ENCODE assay signal across 34 mouse cellular contexts in the genomic region with DNA sequence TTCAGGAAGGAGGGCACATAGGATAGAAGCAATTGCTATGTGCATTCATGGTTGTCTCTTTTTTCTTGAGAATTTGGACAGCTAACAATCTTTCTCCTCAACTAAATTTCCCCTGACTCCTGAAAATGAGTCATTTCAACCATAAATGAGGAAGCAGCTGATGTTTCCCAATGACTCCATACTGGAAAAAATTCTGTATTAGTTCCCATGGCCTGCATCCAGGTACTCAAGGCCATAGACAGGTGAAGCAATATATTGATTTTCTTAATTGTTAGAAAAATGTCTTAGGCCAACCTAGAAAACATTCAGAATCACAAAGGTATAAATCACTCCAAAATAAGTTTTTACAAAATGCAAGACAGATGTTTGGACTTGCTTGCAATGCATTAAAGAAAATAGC.
"Had no signal": no experiment of that assay in that cellular context is flagged by ENCODE, and none has a peak within 500 bp of the region (broad histone marks: within the 10 kb centered on the region; RNA-seq: fewer than 3 reads in every experiment).

No protein-coding gene starts in this region.

- H3K9me3 ChIP-seq: heart, embryonic 12.5 days; heart, embryonic 13.5 days; heart, embryonic 15.5 days; hindbrain, embryonic 10.5 days; hindbrain, embryonic 12.5 days; hindbrain, embryonic 13.5 days; hindbrain, embryonic 15.5 days; intestine, embryonic 15.5 days; kidney, embryonic 15.5 days had no signal

- H3K9ac ChIP-seq: heart, embryonic 12.5 days; heart, embryonic 13.5 days; heart, embryonic 15.5 days; hindbrain, embryonic 12.5 days; hindbrain, embryonic 13.5 days; hindbrain, embryonic 14.5 days; hindbrain, embryonic 15.5 days; intestine, embryonic 15.5 days; kidney, embryonic 15.5 days had no signal

- ATAC-seq: inflammation-experienced regulatory T-cells, adult 6 months; intestine, embryonic 15.5 days; intestine, embryonic 16.5 days; intestine, postnatal 0 days had no signal

- H3K4me3 ChIP-seq: heart, embryonic 12.5 days; heart, embryonic 13.5 days; heart, embryonic 15.5 days; hindbrain, embryonic 10.5 days; hindbrain, embryonic 12.5 days; hindbrain, embryonic 13.5 days; hindbrain, embryonic 15.5 days; intestine, embryonic 15.5 days; kidney, embryonic 15.5 days; layer of hippocampus, adult 2 months; left cerebral cortex, adult 2 months had no signal

- H3K36me3 ChIP-seq: heart, embryonic 12.5 days; heart, embryonic 13.5 days; heart, embryonic 15.5 days; hindbrain, embryonic 10.5 days; hindbrain, embryonic 12.5 days; hindbrain, embryonic 13.5 days; hindbrain, embryonic 15.5 days; intestine, embryonic 15.5 days; kidney, embryonic 15.5 days had no signal

- H3K4me2 ChIP-seq: heart, embryonic 11.5 days; hindbrain, embryonic 12.5 days; hindbrain, embryonic 13.5 days; hindbrain, embryonic 14.5 days; hindbrain, embryonic 15.5 days; intestine, embryonic 15.5 days; kidney, embryonic 15.5 days had no signal

- H3K27me3 ChIP-seq: heart, embryonic 12.5 days; heart, embryonic 13.5 days; heart, embryonic 15.5 days; hindbrain, embryonic 12.5 days; hindbrain, embryonic 13.5 days; hindbrain, embryonic 15.5 days; intestine, embryonic 15.5 days; kidney, embryonic 15.5 days had no signal

- DNase-seq: heart, postnatal 10 days; heart, postnatal 14 days; heart, postnatal 36 days; heart, postnatal 4 days; kidney, adult 11 months; kidney, adult 18-20 months; kidney, adult 2 months; kidney, adult 8-10 months; kidney, adult 9 months; kidney, postnatal 10 days; kidney, postnatal 14 days; kidney, postnatal 25 days; kidney, postnatal 36 days; kidney, postnatal 4 days; layer of hippocampus, adult 9-11 months; layer of hippocampus, postnatal 36 days had no signal

- H3K27ac ChIP-seq: heart, embryonic 13.5 days; heart, embryonic 15.5 days; hindbrain, embryonic 10.5 days; hindbrain, embryonic 12.5 days; hindbrain, embryonic 14.5 days; hindbrain, embryonic 15.5 days; hindbrain, postnatal 0 days; intestine, embryonic 15.5 days; kidney, embryonic 15.5 days; kidney, postnatal 0 days; left cerebral cortex, adult 2 months had no signal
